In genomic region chr2:145996472-145996871, GRCm38 (mm10) we compare ENCODE assay signal across 22 mouse cellular contexts.
"Had no signal": no experiment of that assay in that cellular context is flagged by ENCODE, and none has a peak within 500 bp of the region (broad histone marks: within the 10 kb centered on the region; RNA-seq: fewer than 3 reads in every experiment).

No protein-coding gene starts in this region.

- ATAC-seq: liver, embryonic 12.5 days had no signal

- H3K4me3 ChIP-seq: limb, embryonic 13.5 days; liver, embryonic 12.5 days; liver, embryonic 15.5 days; lung, embryonic 15.5 days; midbrain, embryonic 10.5 days; neural tube, embryonic 12.5 days; neural tube, embryonic 15.5 days; stomach, embryonic 15.5 days had no signal

- H3K27me3 ChIP-seq: limb, embryonic 13.5 days; liver, embryonic 12.5 days; liver, embryonic 15.5 days; lung, embryonic 15.5 days; neural tube, embryonic 12.5 days; neural tube, embryonic 15.5 days; stomach, embryonic 15.5 days had no signal

- H3K9me3 ChIP-seq: limb, embryonic 13.5 days; liver, embryonic 12.5 days; liver, embryonic 15.5 days; lung, embryonic 15.5 days; midbrain, embryonic 10.5 days; neural tube, embryonic 12.5 days; neural tube, embryonic 15.5 days; stomach, embryonic 15.5 days had no signal

- H3K27ac ChIP-seq: limb, embryonic 13.5 days; liver, embryonic 12.5 days; liver, embryonic 15.5 days; lung, embryonic 15.5 days; midbrain, embryonic 10.5 days; neural tube, embryonic 12.5 days; neural tube, embryonic 15.5 days; stomach, embryonic 15.5 days had no signal

- H3K9ac ChIP-seq: limb, embryonic 13.5 days; liver, embryonic 12.5 days; liver, embryonic 15.5 days; lung, embryonic 15.5 days; neural tube, embryonic 12.5 days; neural tube, embryonic 15.5 days; stomach, embryonic 15.5 days had no signal

- DNase-seq: kidney, adult 18-20 months; kidney, adult 9 months; kidney, postnatal 14 days; kidney, postnatal 4 days; left cerebral cortex, postnatal 4 days; liver; lung, adult 18-20 months; lung, postnatal 10 days; lung, postnatal 4 days; midbrain, embryonic 14.5 days; right cerebral cortex, adult 18-20 months; right cerebral cortex, postnatal 25 days; spleen, adult 18-20 months; thymus, postnatal 25 days had no signal

- H3K4me1 ChIP-seq: limb, embryonic 13.5 days; liver, embryonic 12.5 days; liver, embryonic 15.5 days; lung, embryonic 15.5 days; midbrain, embryonic 10.5 days; neural tube, embryonic 12.5 days; neural tube, embryonic 15.5 days; stomach, embryonic 15.5 days had no signal

- H3K36me3 ChIP-seq: limb, embryonic 13.5 days; liver, embryonic 12.5 days; liver, embryonic 15.5 days; lung, embryonic 15.5 days; midbrain, embryonic 10.5 days; neural tube, embryonic 12.5 days; neural tube, embryonic 15.5 days; stomach, embryonic 15.5 days had no signal

- H3K4me2 ChIP-seq: limb, embryonic 13.5 days; liver, embryonic 12.5 days; liver, embryonic 15.5 days; lung, embryonic 15.5 days; neural tube, embryonic 12.5 days; neural tube, embryonic 15.5 days; stomach, embryonic 15.5 days had no signal
